Mouse (Mus musculus) thymus, postnatal 4 days (tissue): ENCODE measurements around the gene Sft2d2.

ENCODE experiments used
- DNase-seq: peaks from one replicate; pipeline ENCODE4 v3.0.0; 2021

Sft2d2 gene

DNA sequence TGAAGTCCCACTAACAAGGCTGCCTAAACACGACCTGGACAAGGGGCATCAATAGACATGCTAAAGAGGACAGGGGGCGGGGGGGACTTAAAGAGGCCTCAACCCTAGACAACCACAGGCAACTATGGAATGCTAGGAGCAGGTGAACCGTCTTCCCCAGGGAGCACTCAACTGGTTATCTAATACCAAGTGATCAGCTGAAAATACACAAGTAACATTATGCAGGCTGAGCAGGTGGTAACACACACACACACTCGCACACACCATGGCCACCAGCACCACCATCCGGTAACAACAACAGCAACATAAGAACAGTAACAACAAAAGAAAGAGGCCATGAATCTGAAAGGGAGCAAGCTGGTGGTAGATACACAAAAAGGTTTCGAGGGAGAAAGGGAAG, 4.2 kb downstream of the Sft2d2 start:
- DNase-seq, result no peak

GRCm38 (mm10) chr1:165188806-165189580, 5.2 kb downstream of the Sft2d2 start:
- DNase-seq, result peak; percentile 49

GRCm38 (mm10) chr1:165187357-165187756, 6.9 kb downstream of the Sft2d2 start:
- DNase-seq, result peak; percentile 41

- peak; percentile 13 for DNase-seq
Observed at GRCm38 (mm10) chr1:165186491-165186890, 7.7 kb downstream of the Sft2d2 start.

DNA sequence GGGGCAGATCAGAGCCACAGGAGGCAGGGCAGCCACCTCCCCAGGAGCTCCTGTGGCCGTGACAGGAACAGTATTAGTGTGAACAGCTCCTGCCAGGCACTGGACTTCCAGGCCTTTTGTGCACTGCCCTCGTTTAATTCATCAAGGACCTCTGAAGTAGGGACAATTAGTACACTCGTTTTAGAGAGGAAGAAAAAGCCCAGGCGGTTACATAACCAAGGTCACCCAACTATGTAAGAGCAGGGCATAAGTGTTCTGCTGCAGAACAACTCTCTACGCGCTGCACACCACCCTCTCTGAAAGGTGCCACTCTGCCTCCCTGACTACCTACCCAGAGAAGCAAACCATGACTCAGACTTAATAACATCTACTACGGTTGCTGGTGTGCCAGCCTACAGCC, 9.1 kb downstream of the Sft2d2 start:
- DNase-seq, result no peak

- peak; percentile 1 for DNase-seq
Observed at GRCm38 (mm10) chr1:165184178-165184577, 10.1 kb downstream of the Sft2d2 start.

GRCm38 (mm10) chr1:165183400-165183799, 10.8 kb downstream of the Sft2d2 start:
- DNase-seq, result no peak

DNA sequence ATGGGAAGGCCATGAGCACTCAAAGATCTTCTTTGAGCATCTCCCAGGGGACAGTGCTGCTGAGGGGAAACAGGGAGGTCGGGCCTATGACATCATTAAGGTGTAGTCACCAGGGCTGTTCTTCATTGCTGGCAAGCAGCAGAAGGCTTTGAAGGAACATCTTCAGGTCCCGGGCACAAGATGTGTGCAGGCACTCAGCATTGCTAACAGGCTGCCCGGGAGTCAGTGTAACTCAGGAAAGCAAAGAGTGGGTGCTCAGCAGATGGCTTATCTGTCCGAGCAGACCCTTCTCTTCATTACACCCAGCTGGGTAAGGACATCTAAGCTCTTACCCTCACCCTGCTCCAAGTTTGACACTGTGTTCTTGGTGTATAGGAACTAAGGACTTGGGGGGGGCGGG, 14.9 kb downstream of the Sft2d2 start:
- DNase-seq, result no peak

DNA sequence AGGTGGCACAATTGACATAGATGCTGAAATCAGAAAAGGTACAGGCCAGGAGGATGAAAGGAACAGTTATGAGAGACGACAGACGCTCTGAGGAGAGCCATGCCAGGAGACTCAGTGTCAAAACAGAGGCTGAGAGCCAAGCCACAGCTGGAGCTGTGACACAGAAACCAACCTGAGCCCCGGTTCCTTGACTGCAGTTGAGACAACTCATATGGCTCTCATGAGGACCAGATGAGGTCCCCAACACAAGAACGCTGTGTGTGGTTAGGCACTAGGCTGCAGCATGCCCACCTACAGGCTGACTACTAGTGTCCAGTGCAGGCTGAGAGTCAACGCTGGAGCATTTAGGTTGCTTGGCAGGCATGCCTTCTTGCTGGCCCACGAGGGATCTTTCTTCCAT, 16.2 kb downstream of the Sft2d2 start:
- no peak for DNase-seq

DNA sequence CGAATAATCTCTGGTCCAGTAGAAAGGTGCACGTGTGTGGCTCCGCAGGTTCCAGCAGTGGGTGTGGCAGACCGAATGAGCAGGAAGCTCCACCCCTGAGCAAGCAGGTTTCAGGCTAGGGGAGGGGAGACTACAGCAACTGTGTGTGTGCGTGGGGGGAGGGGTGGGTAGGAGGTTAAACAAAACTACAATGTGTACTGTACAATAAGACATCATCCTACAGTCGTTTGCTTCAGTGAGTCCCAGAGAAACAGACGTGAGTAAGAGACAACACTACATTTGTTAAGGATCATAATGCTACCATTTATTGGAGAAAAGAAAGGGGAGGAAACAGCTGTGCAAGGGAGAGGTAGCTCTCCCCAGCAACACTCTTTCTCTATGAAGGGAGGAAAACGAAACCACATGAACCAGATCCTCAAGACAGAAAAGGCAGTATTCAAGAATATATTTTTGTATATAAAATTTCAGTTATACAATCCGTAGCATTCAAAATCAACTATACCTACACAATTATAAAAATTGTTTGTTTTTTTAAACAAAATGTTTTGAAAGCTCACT, 20.1 kb downstream of the Sft2d2 start:
- DNase-seq, result peak; percentile 62

DNA sequence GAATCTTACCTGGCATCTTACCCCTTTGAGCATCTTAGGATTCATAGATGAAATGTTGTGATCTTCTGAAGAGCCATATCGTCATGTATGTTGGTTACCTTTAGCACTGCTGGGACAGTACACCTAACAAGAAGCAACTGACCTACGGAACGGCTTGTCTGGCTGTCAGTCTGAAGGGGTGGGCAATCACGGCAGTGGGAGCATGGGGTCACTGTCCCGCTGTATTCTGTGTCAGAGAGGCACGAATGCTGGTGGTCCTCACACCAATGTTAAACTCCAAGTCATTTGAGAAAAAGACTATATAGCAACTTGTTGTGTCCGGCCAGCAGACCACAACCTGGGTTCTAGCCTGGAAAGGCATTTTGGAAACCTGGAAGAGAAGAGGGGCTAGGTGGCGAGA, 23.0 kb downstream of the Sft2d2 start:
- peak; percentile 26 for DNase-seq

GRCm38 (mm10) chr1:165170157-165170556, 24.1 kb downstream of the Sft2d2 start:
- no peak for DNase-seq

- no peak for DNase-seq
Observed at GRCm38 (mm10) chr1:165169462-165169861, 24.8 kb downstream of the Sft2d2 start.

DNA sequence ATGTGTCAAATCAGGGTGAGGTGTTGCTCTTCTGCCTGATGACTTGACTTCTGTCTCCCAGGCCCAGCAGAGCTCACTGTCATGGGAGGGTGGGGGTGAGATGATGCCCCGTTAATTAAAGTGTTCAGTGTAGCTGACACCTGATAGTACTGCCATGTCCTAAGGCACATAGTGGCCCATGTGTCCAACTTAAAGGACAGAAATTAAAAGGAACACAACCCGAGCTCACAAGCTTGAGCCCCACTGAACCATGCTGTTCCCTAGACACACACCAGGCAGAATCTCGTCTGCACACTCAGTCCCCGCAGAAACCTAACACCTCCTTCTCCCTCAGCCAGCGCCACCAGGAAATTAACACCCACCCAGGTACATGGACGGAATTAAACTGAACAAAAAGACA, 29.3 kb downstream of the Sft2d2 start:
- DNase-seq, result no peak

DNA sequence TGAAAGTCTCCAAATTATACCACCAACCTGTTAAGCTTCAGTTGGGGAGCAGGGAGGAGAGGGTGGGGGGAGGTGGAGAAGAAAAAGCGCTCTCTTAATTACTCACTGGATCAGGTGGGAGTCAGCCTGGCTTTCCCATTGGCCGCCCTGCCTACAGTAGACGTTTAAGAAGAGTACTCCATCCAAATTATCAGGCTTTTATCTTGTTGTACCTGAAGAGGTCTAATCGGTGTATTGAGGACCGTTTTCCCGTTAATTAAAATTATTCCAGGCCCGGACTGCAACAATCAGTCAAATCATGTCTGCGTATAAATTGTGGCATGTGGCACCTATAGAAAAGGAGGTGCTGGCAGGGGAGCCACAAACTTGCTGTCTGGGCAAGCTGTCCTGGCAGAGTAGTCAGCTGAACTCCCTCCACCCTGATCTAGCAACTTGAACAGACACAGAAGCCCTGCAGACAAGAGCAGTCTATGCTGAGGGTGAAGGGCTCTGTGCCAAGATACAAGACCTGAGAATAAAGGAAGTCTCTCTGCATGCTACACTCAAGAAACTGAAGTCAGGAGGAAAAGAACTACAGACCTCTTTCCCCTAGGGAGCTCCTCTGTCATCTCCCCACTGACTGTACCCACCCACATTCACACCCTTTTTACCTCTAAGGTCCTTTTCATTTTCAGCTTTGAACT, 33.4 kb downstream of the Sft2d2 start, which contains the start of gene Tbx19:
Gene Tbx19 (minus strand): TSS at position 51 of the 683 bp plus-strand sequence.
- no peak for DNase-seq

GRCm38 (mm10) chr1:165158841-165159240, 35.4 kb downstream of the Sft2d2 start:
- no peak for DNase-seq

GRCm38 (mm10) chr1:165154162-165154561, 40.1 kb downstream of the Sft2d2 start:
- DNase-seq, result peak; percentile 41

DNA sequence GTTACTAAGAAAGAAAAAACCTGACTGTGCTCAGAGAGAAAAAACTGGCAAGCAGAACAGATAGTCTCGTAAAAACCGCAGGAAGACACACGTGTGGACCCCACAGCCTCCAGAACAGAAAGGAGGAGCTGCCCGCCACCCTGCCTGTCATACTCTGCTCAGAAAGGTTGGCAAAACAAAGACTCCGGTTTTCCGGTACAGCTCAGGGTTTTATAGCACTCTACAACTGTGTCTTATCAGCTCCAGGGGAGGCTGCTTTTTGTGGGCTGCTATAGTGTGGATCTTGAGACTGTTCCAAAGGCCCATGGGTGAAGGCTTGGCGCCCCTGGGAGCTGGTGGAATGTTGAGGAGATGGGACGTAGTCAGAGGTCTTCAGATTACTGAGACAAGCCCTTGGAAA, 43.0 kb downstream of the Sft2d2 start:
- DNase-seq, result peak; percentile 66

GRCm38 (mm10) chr1:165142343-165142916, 51.8 kb downstream of the Sft2d2 start:
- DNase-seq, result no peak

DNA sequence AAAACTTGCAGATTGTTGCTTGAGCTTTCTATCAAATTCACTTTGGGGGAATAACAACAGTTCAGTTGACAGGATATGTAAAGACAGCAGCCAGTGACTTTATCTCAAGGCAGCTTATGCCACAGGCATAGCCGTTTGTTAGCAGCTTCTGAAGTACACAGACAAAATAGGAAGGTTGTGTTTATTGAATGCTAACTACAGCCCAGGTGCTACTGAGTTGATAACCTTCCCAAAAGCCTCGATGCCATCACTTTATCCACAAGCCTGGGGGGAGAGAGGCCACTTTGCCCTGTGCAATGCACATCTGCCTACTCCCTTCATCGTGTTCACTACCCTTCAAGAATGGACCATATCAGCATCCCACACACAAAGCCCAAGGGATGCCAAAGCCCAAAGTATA, 54.0 kb downstream of the Sft2d2 start:
- DNase-seq, result no peak

GRCm38 (mm10) chr1:165133858-165134257, 60.4 kb downstream of the Sft2d2 start:
- DNase-seq, result no peak

DNA sequence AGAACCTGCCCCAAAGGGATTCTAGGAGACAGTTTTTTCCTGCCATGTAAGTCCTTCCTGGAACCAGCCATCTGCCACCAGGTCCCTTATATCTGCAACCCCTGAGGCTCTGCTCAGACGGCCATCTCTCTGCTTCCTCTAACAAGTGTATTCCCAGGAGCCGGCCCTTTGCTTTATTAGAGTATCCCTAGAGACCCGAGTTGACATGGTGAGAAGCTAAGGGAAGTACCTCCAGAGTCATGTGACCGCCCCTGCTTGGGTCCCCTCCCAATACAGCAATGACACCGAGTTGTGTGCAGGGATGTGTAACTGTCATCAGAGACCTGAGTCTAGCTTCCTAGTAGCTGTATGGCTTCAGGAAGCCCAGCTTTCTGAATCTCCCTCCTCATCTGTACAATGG, 61.0 kb downstream of the Sft2d2 start:
- no peak for DNase-seq

GRCm38 (mm10) chr1:165132187-165132877, 61.9 kb downstream of the Sft2d2 start:
- peak; percentile 89 for DNase-seq
